Mouse (Mus musculus): ENCODE results near the gene Efhc1. TPM values are rescaled to one million over a fixed set of nuclear protein-coding genes. Genes with fewer than 3 reads are reported as not detected.

Efhc1 gene
- polyA plus RNA-seq, 1 experiment from 2014 or later: 3.2 TPM

Other genes starting within 250 kb of the Efhc1 start
- not detected in 2 replicates for gene Il17a, start 220.7 kb upstream of the Efhc1 start, polyA plus RNA-seq (2015; fragmentation: Nextera tagmentation; extraction: Ambion mirVana)
- gene Il17f, start 161.0 kb upstream of the Efhc1 start, polyA plus RNA-seq (2015; fragmentation: Nextera tagmentation; extraction: Ambion mirVana): 0.30 TPM in 1 of 2 replicates, not detected in the other
- 175 and 184 TPM in 2 replicates for gene Mcm3, start 131.3 kb upstream of the Efhc1 start, polyA plus RNA-seq (2015; fragmentation: Nextera tagmentation; extraction: Ambion mirVana)
- gene Paqr8, start 61.0 kb upstream of the Efhc1 start, polyA plus RNA-seq (2015; fragmentation: Nextera tagmentation; extraction: Ambion mirVana): 3.9 and 4.3 TPM in 2 replicates
- 8.6 and 9.4 TPM in 2 replicates for gene Tram2, start 127.6 kb downstream of the Efhc1 start, polyA plus RNA-seq (2015; fragmentation: Nextera tagmentation; extraction: Ambion mirVana)